Mouse (Mus musculus) embryonic fibroblast, embryonic 13.5 days (primary cell): ENCODE data around the gene Slc9c1.

Experiments used
- CTCF ChIP-seq: IDR thresholded peaks from 2 replicates; pipeline ENCODE4 v1.5.1; 2011; ENCODE audit warnings: mild to moderate bottlenecking, control low read depth, low read length, moderate library complexity, borderline replicate concordance; ENCODE audit not compliant: insufficient read depth
- POLR2A ChIP-seq: IDR thresholded peaks from 2 replicates; pipeline ENCODE4 v1.6.1; 2011; ENCODE audit warnings: low read depth, mild to moderate bottlenecking, control low read depth, low read length, moderate library complexity

GRCm38 (mm10) chr16:45624791-45625190, 89.7 kb downstream of the Slc9c1 start:
- TF ChIP-seq POLR2A (no peak), CTCF (no peak)
